Mouse (Mus musculus) right cerebral cortex, postnatal 25 days (tissue): ENCODE results near the gene Klb.

Experiments used
- DNase-seq: peaks from one replicate; pipeline ENCODE4 v3.0.0; 2022

Gene Klb

DNA sequence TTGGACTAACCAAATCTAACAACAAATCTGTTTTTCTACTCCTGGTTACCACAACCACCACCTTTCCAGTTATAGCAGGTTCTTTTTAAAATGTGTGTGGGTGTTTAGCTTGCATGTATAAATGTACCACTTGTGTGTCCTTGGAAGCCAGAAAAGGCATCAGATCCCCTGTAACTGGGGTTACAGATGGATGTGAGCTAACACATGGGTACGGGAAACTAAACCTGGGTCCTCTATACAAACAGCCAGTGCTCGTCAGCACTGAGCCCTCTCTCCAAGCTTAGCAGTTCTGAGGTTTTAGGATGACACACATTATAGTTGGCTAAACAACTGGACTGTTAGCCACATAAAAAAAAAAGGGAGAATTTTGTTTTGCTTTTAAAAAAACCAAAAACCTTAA is 37.6 kb downstream of the Klb start:
- DNase-seq = no peak

DNA sequence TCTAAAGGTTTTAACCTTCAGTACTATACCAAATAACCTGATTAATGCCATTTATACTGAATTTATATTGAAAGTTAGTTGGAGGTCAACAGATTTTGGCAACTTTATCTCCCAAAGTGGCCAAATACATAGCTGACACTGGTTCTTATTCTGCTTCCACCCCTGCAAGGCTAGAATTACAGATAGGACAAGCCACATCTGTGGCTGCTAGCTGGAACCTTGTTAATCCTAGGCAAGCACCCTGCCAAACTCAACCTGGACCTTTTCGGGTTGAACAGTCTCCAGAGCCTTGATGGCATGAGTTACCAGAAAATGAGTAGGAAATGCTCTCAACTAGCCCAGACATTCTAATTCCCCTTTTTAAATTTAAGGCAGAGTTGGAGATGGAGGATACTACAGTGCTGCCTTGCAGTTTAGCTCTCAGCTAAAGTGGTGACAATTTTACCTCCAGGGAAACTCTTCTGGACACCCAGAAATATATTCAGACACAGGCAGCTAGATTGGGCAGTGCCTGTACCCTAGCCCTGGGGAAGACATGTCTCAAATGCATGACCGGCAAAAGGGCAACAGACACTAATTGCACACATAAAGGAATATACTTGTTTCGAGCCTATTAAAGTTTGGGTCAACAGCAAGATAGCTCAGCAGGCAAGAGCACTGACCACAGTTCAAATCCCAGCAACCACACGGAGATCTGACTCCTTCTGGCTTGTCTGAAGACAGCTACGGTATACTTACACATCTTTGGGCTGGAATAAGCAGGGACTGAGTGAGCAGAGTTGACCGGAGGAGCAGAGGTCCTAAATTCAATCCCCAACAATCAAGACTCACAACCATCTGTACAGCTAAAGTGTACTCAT is 39.1 kb downstream of the Klb start:
- no peak for DNase-seq

DNA sequence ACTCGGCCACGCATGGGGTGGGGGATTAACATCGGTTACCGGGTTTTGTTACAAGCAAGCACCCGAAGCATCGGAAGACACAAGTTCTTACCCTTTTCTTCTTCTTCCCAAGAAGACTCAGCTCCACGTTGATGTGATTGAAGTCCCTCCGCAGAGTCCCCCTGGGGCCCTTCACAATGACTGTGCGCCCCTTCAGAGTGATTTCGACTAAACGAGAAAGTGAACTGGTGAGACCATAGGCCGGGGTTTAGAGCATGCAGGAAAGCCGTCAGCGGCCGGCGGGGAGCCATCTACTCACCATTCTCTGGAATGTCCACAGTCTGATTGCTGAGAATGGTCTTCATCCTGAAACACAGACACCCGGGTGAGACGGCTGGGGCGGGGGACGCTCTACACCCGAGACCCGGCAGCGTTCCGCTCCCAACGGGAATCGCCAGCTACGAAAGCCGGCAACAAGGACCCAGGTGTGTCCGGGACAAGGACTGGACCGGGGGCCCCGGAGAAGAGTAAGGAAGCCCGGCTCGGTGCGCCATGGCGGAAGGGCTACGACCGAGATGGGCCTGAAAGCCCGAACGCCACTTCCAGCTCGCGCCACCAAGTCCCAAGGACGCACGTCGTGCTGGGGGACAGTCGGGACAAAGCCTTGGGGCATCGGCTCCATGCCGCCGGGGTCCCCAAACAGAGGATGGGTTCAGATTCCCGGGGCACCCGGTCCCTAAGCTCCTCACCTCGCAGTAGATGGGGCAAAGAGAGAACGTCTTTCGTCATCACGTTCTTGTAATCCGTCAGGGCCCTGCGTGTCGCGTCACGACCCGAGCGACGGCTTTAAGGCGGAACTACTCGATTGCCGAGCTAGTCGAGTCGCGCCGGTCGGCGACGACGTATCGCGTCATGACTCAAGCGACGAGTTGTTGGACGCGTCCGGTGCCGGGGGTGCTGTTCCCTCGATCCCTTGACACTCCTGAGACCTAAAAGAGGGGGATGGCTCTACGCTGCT is 42.8 kb downstream of the Klb start, which contains the start of the genes Rpl9 and Lias:
Gene Rpl9, minus strand, starts transcription at position 797 of the 997 bp plus-strand sequence.
Gene Lias, plus strand, starts transcription at position 850 of the 997 bp plus-strand sequence.
- DNase-seq = peak; percentile 98

DNA sequence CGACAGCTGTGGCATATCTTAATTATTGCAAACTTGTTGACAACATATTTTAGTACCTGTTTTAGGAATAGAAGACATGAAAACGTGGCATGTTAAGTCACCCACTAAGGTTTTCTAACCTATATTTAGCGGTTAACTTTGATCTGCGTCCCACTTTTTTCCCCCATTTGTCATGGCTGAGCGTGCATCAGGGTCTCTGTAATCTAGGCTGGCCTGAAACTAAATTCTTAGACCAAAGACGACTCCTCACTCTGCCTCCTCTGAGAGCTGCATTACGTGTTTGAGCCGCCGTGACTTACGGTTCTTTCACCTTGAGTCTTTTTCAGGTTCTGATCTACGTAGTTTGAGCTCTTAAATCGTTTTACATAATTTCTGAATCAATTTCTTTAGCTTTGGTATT is 43.6 kb downstream of the Klb start:
- no peak for DNase-seq

- DNase-seq = no peak
Observed at GRCm38 (mm10) chr5:65394425-65394824, 46.3 kb downstream of the Klb start.

- DNase-seq = peak; percentile 68
Observed at GRCm38 (mm10) chr5:65401251-65401994, 53.3 kb downstream of the Klb start.

DNA sequence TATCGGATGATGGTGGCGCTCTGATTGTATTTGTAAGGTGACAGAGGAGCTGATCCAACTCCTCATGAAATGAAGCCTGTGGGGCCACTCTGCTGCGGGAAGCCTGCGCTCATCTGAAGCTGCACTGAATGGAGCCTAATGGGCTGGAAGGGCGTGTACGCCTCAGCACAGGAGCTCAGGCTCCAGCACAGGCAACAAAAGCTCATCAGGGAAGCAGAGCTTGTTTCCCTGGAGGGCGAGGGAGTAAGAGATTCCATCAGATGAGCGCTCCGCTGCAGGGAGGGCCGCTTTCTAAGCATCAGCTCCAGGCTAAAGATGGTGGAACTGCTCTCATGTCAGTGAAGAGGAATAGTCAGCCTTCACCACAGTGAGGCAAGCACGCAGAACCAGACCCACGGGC is 59.9 kb downstream of the Klb start:
- DNase-seq = no peak

DNA sequence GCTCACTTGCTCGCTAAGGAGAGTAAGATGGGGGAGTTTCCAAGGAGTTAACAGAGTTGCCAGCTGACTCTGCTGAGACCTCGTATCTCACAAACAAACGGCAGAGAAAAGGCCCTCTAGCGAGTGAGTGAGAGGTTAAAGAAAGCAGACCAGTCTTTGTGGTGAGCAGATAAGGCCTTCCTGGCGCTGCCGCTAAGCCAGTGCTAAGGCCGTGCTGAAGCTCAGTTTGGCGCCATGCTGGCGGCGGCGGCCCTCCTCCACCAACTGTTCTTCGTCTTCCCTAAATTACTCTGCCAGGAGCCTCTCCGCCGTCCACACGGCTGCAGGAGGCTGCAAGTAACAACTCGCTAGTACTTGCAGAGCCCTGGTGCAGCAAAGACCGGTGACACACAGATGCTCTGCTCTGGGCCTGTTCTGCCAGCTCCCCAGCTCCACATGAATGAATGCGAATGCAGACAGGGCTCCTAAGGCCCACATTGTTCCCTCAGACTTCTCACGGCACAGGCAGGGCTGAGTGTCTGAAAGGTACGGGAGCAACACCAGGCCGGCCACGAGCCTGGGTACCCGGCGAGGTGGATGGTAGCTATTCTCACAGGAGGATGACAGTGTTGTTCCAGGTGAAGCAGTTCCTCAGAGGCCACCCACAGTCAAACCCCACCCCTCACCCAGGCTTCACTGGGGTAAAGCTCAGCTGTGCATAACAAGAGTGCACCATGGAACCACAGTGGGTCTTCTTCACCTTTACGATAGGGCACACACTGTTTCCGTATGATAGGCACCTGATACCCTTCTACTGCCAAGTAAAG is 67.7 kb downstream of the Klb start:
- no peak for DNase-seq

DNA sequence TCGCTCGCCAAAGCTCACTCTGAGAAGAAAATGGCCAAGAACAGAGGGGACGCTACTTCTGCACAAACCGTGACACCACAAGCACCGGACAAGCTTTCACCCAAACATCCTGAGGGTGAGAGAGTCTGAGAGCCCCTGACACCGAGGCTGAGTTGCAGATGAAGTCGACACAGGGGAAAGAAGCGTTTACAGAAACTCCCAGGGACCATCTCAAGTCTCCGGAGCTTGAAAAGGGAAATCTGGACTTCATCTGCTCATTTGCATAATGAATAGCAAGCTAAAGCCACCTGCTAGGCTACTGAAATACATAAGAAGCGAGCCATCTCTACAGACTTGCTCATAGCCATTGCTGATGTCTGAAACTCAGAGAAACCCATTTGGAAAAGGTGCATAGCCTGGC is 71.0 kb downstream of the Klb start:
- DNase-seq = no peak

- no peak for DNase-seq
Observed at GRCm38 (mm10) chr5:65420822-65421221, 72.7 kb downstream of the Klb start.

DNA sequence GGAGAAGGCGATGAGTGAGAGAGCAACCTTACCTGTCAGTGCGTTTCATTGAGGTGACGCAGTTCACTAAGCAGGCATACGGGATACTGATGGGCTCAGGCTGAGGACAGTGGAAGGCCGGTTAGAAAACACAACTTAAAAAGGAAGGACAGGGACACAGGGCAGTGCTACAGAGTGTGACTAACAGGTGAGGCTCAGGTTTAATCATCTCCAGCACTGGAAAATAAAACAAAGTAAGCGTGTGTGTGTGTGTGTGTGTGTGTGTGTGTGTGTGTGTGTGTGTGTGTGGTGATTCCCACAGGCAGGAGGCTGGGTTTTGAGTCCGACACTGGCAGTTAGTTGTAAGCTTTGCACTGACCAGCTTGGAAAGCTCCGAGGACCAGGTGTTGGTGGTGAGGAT is 74.7 kb downstream of the Klb start:
- DNase-seq = no peak

- no peak for DNase-seq
Observed at GRCm38 (mm10) chr5:65424215-65424614, 76.1 kb downstream of the Klb start.

DNA sequence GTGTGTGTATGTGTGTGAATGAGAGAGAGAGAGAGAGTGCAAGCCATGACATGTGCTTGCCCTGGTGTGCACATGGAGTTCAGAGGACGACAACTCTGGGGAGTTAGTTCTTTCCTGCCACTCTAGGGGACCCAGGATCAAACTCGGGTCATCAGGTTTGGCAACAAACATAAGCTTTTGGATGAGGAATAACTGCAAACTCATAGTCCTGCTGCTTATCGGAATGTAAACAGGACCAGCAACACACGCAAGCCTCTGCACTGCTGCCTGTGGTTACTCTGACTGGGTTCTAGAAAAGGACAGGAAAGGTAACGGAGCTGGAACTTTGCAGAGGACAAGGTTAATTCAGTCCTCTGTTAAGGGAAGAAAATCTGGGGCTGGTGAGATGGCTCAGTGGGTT is 77.1 kb downstream of the Klb start:
- DNase-seq = no peak

GRCm38 (mm10) chr5:65428321-65428720 is 80.2 kb downstream of the Klb start:
- DNase-seq = no peak

DNA sequence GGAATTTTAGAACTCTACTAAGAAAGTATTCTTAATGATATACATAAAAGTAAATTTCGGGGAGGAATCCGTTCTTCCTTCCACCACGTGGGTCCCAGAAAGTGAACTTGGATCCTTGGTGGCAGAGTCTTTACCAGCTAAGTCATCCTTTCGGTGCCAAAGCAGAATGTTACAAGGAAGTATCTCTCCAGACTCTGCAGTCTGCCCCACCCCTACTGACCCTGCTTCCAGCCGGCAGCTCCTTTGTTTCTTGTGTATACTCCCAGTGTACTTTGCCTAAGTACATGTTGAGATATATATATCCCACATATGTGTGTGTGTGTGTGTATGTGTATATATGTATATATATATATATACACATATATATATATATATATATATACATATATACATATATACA is 81.3 kb downstream of the Klb start:
- DNase-seq = no peak
